ENCODE assay signal across 13 mouse cellular contexts in the genomic region with DNA sequence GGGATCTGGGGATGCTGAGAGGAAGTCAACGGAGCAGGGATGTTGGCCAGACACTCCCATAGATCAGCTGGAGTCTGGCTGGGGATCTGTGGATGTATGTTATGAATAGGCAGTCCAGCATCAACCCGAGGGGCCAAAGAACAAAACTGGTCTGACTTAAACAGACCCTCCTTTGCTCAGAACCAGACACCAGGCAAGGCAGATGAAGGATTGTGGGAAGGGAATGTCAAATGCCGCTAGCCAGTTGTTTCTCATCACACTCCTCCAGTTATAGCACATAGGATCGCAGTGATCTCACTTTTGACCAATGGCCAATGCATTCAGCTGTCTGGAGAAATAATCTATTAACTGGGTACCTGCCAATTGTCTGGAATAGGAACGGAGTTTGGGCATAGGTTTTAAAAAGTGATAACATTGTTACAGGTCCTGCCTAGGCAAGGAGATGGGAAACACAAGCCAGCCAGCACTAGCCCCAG. TPM values are rescaled to one million over a fixed set of nuclear protein-coding genes. Genes with fewer than 3 reads are reported as not detected.
A peak's percentile ranks its signal among the peaks of the same experiment; 100 is the strongest.
DNase-seq lines count a peak whose midpoint lies in the region; ATAC-seq and TF ChIP-seq lines count a peak whose summit lies in the region.
"Had no signal": no experiment of that assay in that cellular context is flagged by ENCODE, and none has a peak within 500 bp of the region (broad histone marks: within the 10 kb centered on the region; RNA-seq: fewer than 3 reads in every experiment).

No protein-coding gene starts in this region.

- TF ChIP-seq CTCF in hindbrain, postnatal 0 days (IDR thresholded peaks at IDR 0.05; ENCODE audit: low read depth): no peak

- no peaks in the 10 kb centered on the region for H3K9me3 ChIP-seq in intestine, embryonic 15.5 days
- H3K9me3 ChIP-seq in limb, embryonic 15.5 days: no peaks in the 10 kb centered on the region
- no peaks in the 10 kb centered on the region for H3K9me3 ChIP-seq in hindbrain, postnatal 0 days (ENCODE audit: low read length)

- peak; percentile 63 for ATAC-seq in intestine, embryonic 15.5 days
- ATAC-seq in limb, embryonic 15.5 days (ENCODE audit: insufficient number of reproducible peaks, low FRiP score, low TSS enrichment, low read depth): peak; percentile 68
- ATAC-seq in hindbrain, postnatal 0 days: no peak

- H3K4me3 ChIP-seq in intestine, embryonic 15.5 days (replicated peaks): no peak overlapping the region
- no peak overlapping the region for H3K4me3 ChIP-seq in limb, embryonic 15.5 days
- H3K4me3 ChIP-seq in hindbrain, postnatal 0 days (ENCODE audit: low read length): no peak overlapping the region
- H3K4me3 ChIP-seq: erythroblast, embryonic 14.5 days had no signal

- no peaks in the 10 kb centered on the region for H3K36me3 ChIP-seq in intestine, embryonic 15.5 days
- H3K36me3 ChIP-seq in limb, embryonic 15.5 days: no peaks in the 10 kb centered on the region
- H3K36me3 ChIP-seq in hindbrain, postnatal 0 days (ENCODE audit: insufficient read depth, low read length): no peaks in the 10 kb centered on the region

- H3K27ac ChIP-seq in intestine, embryonic 15.5 days: peak overlapping the region; percentile 82
- H3K27ac ChIP-seq in limb, embryonic 15.5 days: peak overlapping the region; percentile 51
- no peak overlapping the region for H3K27ac ChIP-seq in hindbrain, postnatal 0 days

- no peak overlapping the region for H3K4me2 ChIP-seq in intestine, embryonic 15.5 days (replicated peaks)
- H3K4me2 ChIP-seq in limb, embryonic 15.5 days: no peak overlapping the region
- H3K4me2 ChIP-seq in hindbrain, postnatal 0 days (ENCODE audit: low read depth, low read length): no peak overlapping the region

- H3K9ac ChIP-seq in intestine, embryonic 15.5 days: no peak overlapping the region
- no peak overlapping the region for H3K9ac ChIP-seq in limb, embryonic 15.5 days
- no peak overlapping the region for H3K9ac ChIP-seq in hindbrain, postnatal 0 days (replicated peaks; ENCODE audit: low read length)

- peaks cover 34% of the 10 kb centered on the region for H3K4me1 ChIP-seq in intestine, embryonic 15.5 days (replicated peaks)
- peaks cover 30% of the 10 kb centered on the region for H3K4me1 ChIP-seq in limb, embryonic 15.5 days
- H3K4me1 ChIP-seq in hindbrain, postnatal 0 days (ENCODE audit: insufficient read depth, low read length): peaks cover 4% of the 10 kb centered on the region; the same call in 1 of the 2 replicates

- peak; percentile 30 for DNase-seq in adrenal gland, adult 2 months
- DNase-seq in adrenal gland, postnatal 25 days: no peak
- peak; percentile 56 to 68 for DNase-seq in heart, adult 18-20 months
- DNase-seq in layer of hippocampus, postnatal 14 days (ENCODE audit: low spot score in 2 of 2): no peak
- DNase-seq in testis, postnatal 14 days (ENCODE audit: low spot score): no peak
- no peak for DNase-seq in hindbrain, postnatal 0 days (ENCODE audit: low spot score)
- DNase-seq: cerebellum, adult 11 months; gastrocnemius, postnatal 14 days; right cerebral cortex, postnatal 14 days; thymus, postnatal 14 days had no signal

- no peaks in the 10 kb centered on the region for H3K27me3 ChIP-seq in intestine, embryonic 15.5 days (replicated peaks)
- H3K27me3 ChIP-seq in limb, embryonic 15.5 days: no peaks in the 10 kb centered on the region
- H3K27me3 ChIP-seq in hindbrain, postnatal 0 days (ENCODE audit: insufficient read depth, low read length): no peaks in the 10 kb centered on the region

- WGBS in intestine, embryonic 15.5 days: 34% methylated on average over 5 of the region's 5 CpGs
- WGBS in limb, embryonic 15.5 days: 41% methylated on average over 5 of the region's 5 CpGs
- WGBS in hindbrain, postnatal 0 days: 62% methylated on average over 5 of the region's 5 CpGs

RNA-seq across cellular contexts. Expression of gene Slc12a8, which starts 46.4 kb away (rescaled TPM):
- under 1 TPM; 0.49 to 0.83 TPM for total RNA-seq in adrenal gland, adult 2 months (2021)
- 0.73 and 0.89 TPM in 2 replicates for polyA plus RNA-seq in adrenal gland, adult 2 months (2012; rRNA removed)
- total RNA-seq in adrenal gland, postnatal 25 days (2021): 0.70 and 0.76 TPM in 2 replicates
- total RNA-seq in heart, adult 18-20 months (2021): under 1 TPM; 0.31 to 0.47 TPM
- 6.2 and 7.2 TPM in 2 replicates for polyA plus RNA-seq in intestine, embryonic 15.5 days (2015; fragmentation: Nextera tagmentation; extraction: Ambion mirVana)
- polyA plus RNA-seq in limb, embryonic 15.5 days (2015; fragmentation: Nextera tagmentation; extraction: Ambion mirVana): 0.72 and 1.1 TPM in 2 replicates
- 1 to 10 TPM; 1.1 to 1.9 TPM for total RNA-seq in layer of hippocampus, postnatal 14 days (2021)
- 1.6 and 2.0 TPM in 2 replicates for total RNA-seq in hindbrain, postnatal 0 days (2014; rRNA removed)
- 1.2 and 1.3 TPM in 2 replicates for polyA plus RNA-seq in hindbrain, postnatal 0 days (2015; fragmentation: Nextera tagmentation; extraction: Ambion mirVana)
- polyA plus RNA-seq: erythroblast, embryonic 14.5 days had no signal

Comparison
In these comparisons a context has a peak if more than half of its experiments do, and no peak if none do; other contexts are left out.
1. DNase-seq: peak in adrenal gland, adult 2 months (single experiment) and heart, adult 18-20 months (2 of 2); none in adrenal gland, postnatal 25 days (single experiment), layer of hippocampus, postnatal 14 days (0 of 2), testis, postnatal 14 days (single experiment) and hindbrain, postnatal 0 days (single experiment).